Mouse (Mus musculus) Muller cell, postnatal 12 days (primary cell): ENCODE measurements around the gene Ecel1.
A peak's percentile ranks its signal among the peaks of the same experiment; 100 is the strongest.

Experiments
- DNase-seq: peaks from one replicate; pipeline ENCODE4 v3.0.0-alpha.2; 2015; ENCODE audit errors: inconsistent ontology term

Ecel1 gene

DNA sequence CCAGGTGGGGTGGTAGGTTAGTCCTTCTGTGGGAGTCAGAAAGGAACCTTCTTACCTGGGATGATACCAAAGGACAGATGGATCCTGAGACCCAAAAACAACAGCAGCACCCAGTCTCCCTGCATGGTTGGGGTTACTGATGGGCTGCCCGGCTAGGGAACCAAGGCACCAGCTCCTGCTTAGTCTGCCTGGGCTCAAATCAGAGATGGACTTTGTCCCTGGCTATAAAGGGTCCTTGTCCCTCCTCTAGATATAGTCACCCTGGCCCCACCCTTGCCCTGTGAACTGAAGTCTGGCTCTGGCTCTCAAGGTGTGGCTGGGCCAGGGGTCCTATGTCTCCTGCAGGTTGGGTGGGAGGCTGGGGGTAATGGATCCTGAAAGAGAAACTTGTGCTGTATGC lies 54.9 kb downstream of the Ecel1 start, which contains the start of gene Alpi:
Gene Alpi, minus strand, starts transcription at position 196 of the 400 bp plus-strand sequence.
- no peak for DNase-seq

GRCm38 (mm10) chr1:87098358-87098975 lies 57.9 kb downstream of the Ecel1 start:
- peak; percentile 60 for DNase-seq
